Comparison of ENCODE assay signal across 11 mouse cellular contexts in the genomic region with DNA sequence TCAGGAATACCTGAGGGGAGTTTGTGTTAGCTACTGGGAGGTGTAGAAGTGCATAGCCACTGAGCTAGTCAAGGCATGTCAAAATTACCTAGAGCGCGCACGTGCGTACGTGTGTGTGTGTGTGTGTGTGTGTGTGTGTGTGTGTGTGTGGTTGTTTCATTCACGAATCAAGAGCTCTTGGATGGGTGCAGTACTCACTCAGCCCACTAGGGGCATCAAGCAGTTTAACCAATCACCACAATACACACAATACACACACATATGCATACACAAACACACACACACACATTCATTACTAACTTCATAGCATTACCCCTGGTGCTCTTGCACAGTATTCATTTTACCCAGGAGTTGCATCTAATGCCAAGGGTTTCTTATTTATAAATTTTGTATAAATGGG.
DNase-seq lines count a peak whose midpoint lies in the region; ATAC-seq and TF ChIP-seq lines count a peak whose summit lies in the region.
"Had no signal": no experiment of that assay in that cellular context is flagged by ENCODE, and none has a peak within 500 bp of the region (broad histone marks: within the 10 kb centered on the region; RNA-seq: fewer than 3 reads in every experiment).

No protein-coding gene starts in this region.

- no peak for DNase-seq in hindbrain, postnatal 0 days (ENCODE audit: low spot score)
- peak; percentile 19 for DNase-seq in midbrain, embryonic 10.5 days (ENCODE audit: low spot score)
- DNase-seq in Patski (ENCODE audit: low read depth, low spot score), result no peak
- DNase-seq in induced T-regulatory cell, adult 2 months (ENCODE audit: low read depth), result peak; percentile 9
- no peak for DNase-seq in gastrocnemius, postnatal 25 days
- DNase-seq: cerebellum, adult 8-10 months had no signal

- peak; percentile 59 for TF ChIP-seq CTCF in hindbrain, postnatal 0 days (IDR thresholded peaks at IDR 0.05; ENCODE audit: low read depth)
- TF ChIP-seq CTCF in Patski (IDR thresholded peaks at IDR 0.05), result peak; percentile 40

- H3K9ac ChIP-seq in hindbrain, postnatal 0 days (replicated peaks; ENCODE audit: low read length), result no peak overlapping the region
- no peak overlapping the region for H3K9ac ChIP-seq in hindbrain, embryonic 16.5 days (ENCODE audit: low read depth, low read length)
- no peak overlapping the region for H3K9ac ChIP-seq in midbrain, embryonic 15.5 days
- H3K9ac ChIP-seq: neural tube, embryonic 12.5 days had no signal

- no peaks in the 10 kb centered on the region for H3K36me3 ChIP-seq in hindbrain, postnatal 0 days (ENCODE audit: insufficient read depth, low read length)
- H3K36me3 ChIP-seq in hindbrain, embryonic 16.5 days (ENCODE audit: control insufficient read depth, insufficient read depth, low read length), result no peaks in the 10 kb centered on the region
- H3K36me3 ChIP-seq in midbrain, embryonic 10.5 days, result no peaks in the 10 kb centered on the region
- H3K36me3 ChIP-seq in midbrain, embryonic 15.5 days (replicated peaks), result no peaks in the 10 kb centered on the region
- H3K36me3 ChIP-seq: neural tube, embryonic 12.5 days had no signal

- no peak overlapping the region for H3K27ac ChIP-seq in hindbrain, postnatal 0 days
- no peak overlapping the region for H3K27ac ChIP-seq in hindbrain, embryonic 16.5 days (ENCODE audit: low read depth, low read length)
- H3K27ac ChIP-seq in midbrain, embryonic 10.5 days (replicated peaks), result no peak overlapping the region
- H3K27ac ChIP-seq in midbrain, embryonic 15.5 days, result no peak overlapping the region
- H3K27ac ChIP-seq: neural tube, embryonic 12.5 days had no signal

- no peak overlapping the region for H3K4me2 ChIP-seq in hindbrain, postnatal 0 days (ENCODE audit: low read depth, low read length)
- no peak overlapping the region for H3K4me2 ChIP-seq in hindbrain, embryonic 16.5 days (ENCODE audit: low read length)
- no peak overlapping the region for H3K4me2 ChIP-seq in midbrain, embryonic 15.5 days
- H3K4me2 ChIP-seq: neural tube, embryonic 12.5 days had no signal

- in situ Hi-C loops in Patski (cut with MboI; ENCODE audit: low pct_unique_long_range_greater_than_20kb), result no loop called here

- POLR2A ChIA-PET in Patski (lab: Charles Lee), result interaction anchor here (0.7 kb wide), 1 partner anchor 28 kb away, joined by 3 read pairs; no protein-coding TSS in a partner anchor

- H3K4me1 ChIP-seq in hindbrain, postnatal 0 days (ENCODE audit: insufficient read depth, low read length), result no peaks in the 10 kb centered on the region
- no peaks in the 10 kb centered on the region for H3K4me1 ChIP-seq in hindbrain, embryonic 16.5 days (ENCODE audit: control insufficient read depth, insufficient read depth, low read depth, low read length)
- no peaks in the 10 kb centered on the region for H3K4me1 ChIP-seq in midbrain, embryonic 10.5 days
- no peaks in the 10 kb centered on the region for H3K4me1 ChIP-seq in midbrain, embryonic 15.5 days
- H3K4me1 ChIP-seq: neural tube, embryonic 12.5 days had no signal

- ATAC-seq in hindbrain, postnatal 0 days, result no peak
- ATAC-seq in hindbrain, embryonic 16.5 days, result no peak
- ATAC-seq in midbrain, embryonic 15.5 days (replicated peaks), result no peak
- no peak for ATAC-seq in Patski
- no peak for ATAC-seq in erythroblast, adult 5-6 weeks (replicated peaks; ENCODE audit: low FRiP score, poor library complexity, severe bottlenecking)
- ATAC-seq: forebrain, embryonic 14.5 days had no signal

- WGBS in hindbrain, postnatal 0 days, result 85% methylated on average over 6 of the region's 6 CpGs
- WGBS in hindbrain, embryonic 16.5 days, result 93% methylated on average over 6 of the region's 6 CpGs
- WGBS in midbrain, embryonic 10.5 days, result 91% methylated on average over 6 of the region's 6 CpGs
- WGBS in midbrain, embryonic 15.5 days, result 84% methylated on average over 6 of the region's 6 CpGs

- CTCF ChIA-PET in Patski (lab: Charles Lee), result no interaction called here

- no peaks in the 10 kb centered on the region for H3K9me3 ChIP-seq in hindbrain, postnatal 0 days (ENCODE audit: low read length)
- no peaks in the 10 kb centered on the region for H3K9me3 ChIP-seq in hindbrain, embryonic 16.5 days (ENCODE audit: control insufficient read depth, low read length)
- no peaks in the 10 kb centered on the region for H3K9me3 ChIP-seq in midbrain, embryonic 10.5 days (replicated peaks)
- no peaks in the 10 kb centered on the region for H3K9me3 ChIP-seq in midbrain, embryonic 15.5 days
- H3K9me3 ChIP-seq: neural tube, embryonic 12.5 days had no signal

- no peaks in the 10 kb centered on the region for H3K27me3 ChIP-seq in hindbrain, postnatal 0 days (ENCODE audit: insufficient read depth, low read length)
- no peaks in the 10 kb centered on the region for H3K27me3 ChIP-seq in hindbrain, embryonic 16.5 days (replicated peaks; ENCODE audit: control insufficient read depth, insufficient read depth, low read length)
- no peaks in the 10 kb centered on the region for H3K27me3 ChIP-seq in midbrain, embryonic 10.5 days (ENCODE audit: low read depth, poor library complexity, severe bottlenecking)
- no peaks in the 10 kb centered on the region for H3K27me3 ChIP-seq in midbrain, embryonic 15.5 days (replicated peaks)
- H3K27me3 ChIP-seq in Patski, result no peaks in the 10 kb centered on the region
- H3K27me3 ChIP-seq: neural tube, embryonic 12.5 days had no signal

- no peak overlapping the region for H3K4me3 ChIP-seq in hindbrain, postnatal 0 days (ENCODE audit: low read length)
- no peak overlapping the region for H3K4me3 ChIP-seq in hindbrain, embryonic 16.5 days (ENCODE audit: low read length)
- no peak overlapping the region for H3K4me3 ChIP-seq in midbrain, embryonic 10.5 days
- no peak overlapping the region for H3K4me3 ChIP-seq in midbrain, embryonic 15.5 days
- H3K4me3 ChIP-seq: neural tube, embryonic 12.5 days had no signal

Comparison
In these comparisons a context has a peak if more than half of its experiments do, and no peak if none do; other contexts are left out.
1. DNase-seq: peak in midbrain, embryonic 10.5 days (single experiment) and induced T-regulatory cell, adult 2 months (single experiment); none in hindbrain, postnatal 0 days (single experiment), Patski (single experiment) and gastrocnemius, postnatal 25 days (single experiment).